Mouse (Mus musculus): ENCODE results near the gene Usp50.

The Usp50 gene

DNA sequence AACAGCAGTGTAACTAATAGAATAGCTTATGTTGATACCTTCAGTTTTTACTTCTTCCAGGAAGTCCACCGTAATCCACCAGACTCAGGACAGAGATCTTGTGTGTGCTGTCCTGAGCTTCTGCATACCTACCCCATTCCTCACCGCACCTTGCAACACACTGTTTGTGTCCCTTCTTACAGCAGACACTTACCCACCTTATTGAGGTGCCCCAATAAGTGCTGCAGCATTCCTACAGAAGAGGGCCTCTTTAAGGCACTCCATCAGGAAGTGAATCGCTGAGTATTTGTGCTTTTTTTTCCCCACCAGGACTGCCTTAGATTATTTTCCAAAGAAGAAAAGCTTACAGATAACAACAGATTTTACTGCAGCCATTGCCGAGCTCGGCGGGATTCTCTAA, 27.6 kb downstream of the Usp50 start:
- in situ Hi-C loops (cut with MboI, MseI), result no loop called here

DNA sequence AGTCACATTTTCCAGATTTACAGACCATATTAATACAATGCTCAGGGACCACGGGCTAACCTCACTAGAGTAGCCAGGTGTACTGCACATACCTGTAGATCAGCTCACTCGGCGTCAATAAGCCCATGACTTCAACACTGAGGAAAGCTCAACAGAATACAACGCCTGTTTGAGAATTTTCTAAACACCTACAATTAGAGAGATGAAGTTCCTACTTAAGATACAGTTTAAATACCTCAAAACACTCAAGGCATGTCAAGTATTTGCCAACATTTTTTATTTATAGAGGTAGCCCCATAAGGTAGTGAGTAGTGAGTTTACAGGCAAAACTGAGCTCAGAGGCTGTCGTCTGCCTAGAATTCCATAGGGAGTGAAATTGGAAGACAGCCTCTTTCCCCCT, 39.9 kb downstream of the Usp50 start:
- in situ Hi-C loops (cut with MboI, MseI), result no loop called here

DNA sequence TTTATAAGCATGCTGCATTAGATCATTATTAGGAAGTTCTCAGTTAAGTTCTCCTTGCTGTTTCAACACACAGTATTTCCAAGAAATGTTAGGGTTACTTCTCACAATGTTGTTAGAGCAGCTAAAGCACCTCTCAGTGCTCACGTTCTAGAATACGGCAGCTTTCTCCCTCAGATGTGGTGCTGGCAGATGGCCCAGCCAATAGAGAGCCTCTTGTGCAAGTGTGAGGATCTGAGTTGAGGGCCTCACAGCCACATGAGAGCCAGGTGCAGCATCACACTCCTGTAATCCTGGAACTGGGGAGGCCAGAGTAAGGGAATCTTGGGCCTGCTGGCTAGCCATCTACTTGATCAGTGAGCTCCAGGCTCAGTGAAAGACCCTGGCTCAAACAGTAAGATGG, 43.0 kb downstream of the Usp50 start:
- in situ Hi-C loops (cut with MboI, MseI), result no loop called here

DNA sequence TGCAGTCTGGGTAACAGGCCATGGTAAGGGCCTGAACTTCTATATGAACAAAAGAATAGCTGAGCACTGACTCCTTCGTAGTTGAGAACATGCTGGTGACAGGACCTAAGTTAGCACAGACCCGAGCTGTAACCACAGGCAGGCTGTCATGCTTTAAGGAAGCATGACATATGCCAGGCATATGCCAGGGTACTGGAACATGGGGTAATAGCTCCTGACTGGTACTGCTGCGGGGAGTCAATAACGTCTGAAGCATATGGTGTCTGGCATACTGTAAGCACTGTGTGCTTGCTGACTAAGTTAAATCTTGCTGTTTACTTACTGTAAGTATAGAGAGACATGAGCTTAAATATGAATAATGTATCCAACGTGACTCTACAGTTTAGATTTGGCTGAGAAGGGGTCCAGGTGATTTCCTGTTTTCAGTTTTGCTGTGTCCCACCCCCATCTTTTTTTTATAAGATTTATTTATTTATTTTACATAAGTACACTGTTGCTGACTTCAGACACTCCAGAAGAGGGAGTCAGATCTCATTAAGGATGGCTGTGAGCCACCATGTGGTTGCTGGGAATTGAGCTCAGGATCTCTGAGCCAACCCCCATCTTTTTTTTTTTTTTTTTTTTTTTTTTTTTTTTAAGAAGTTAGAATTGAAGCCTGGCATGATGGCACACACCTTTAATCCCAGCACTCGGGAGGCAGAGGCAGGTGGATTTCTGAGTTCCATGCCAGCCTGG, 47.8 kb downstream of the Usp50 start:
- in situ Hi-C loops (cut with MboI, MseI), result no loop called here

DNA sequence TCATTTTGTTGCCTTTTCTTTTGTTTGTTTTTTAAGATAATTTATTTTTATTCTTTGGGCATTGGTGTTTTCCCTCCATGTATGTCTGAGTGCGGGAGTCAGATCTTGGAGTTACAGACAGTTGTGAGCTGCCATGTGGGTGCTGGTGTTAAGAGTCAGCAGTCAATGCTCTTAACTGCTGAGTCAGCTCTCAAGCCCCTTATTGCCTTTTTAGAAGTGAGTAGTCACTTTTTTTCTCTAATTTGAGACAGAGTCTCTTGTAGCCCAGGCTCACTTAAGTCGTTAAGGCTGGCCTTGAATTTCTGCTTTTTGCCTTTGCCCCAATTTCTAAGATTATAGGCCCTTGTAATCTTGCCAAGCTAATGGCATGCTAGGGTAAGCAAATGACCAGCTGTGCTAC, 52.8 kb downstream of the Usp50 start:
- in situ Hi-C loops (cut with MboI, MseI), result no loop called here

DNA sequence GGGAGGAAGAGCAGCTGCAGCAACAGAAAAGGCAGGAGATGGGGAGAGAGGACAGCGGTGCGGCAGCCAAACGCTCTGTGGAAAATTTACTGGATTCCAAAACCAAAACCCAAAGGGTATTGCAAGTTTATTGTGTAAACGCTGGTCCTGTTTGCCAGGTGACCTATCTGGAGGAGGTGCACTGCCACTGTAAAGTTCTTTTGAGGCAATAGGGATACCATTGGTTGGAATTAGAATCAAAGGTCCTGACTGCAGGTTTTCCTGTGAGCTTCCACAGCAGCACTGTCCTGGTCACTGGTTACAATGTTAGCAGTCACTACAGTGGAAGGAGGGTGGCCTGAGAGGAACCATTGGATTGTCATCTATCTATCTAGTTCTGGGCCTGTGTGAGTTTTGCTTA, 54.1 kb downstream of the Usp50 start:
- in situ Hi-C loops (cut with MboI, MseI), result no loop called here

DNA sequence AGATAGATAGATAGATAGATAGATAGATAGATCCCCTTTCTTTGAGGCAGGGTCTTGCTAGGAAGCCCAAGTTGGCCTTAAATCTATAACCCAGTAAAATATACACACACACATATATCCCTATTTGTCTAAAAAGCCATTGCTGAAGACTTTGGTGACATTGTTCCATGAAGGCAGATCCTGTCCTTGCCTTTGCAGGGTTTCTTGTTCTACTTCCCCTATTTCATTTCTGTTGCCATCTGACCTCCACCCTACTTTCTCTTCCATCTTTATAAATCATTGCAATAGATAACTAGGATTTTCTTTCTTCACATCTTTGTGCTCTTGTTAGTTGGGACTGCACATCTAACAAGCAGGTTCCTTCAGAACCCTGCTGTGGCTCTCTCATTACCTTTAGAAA, 70.3 kb downstream of the Usp50 start:
- in situ Hi-C loops (cut with MboI, MseI), result no loop called here

DNA sequence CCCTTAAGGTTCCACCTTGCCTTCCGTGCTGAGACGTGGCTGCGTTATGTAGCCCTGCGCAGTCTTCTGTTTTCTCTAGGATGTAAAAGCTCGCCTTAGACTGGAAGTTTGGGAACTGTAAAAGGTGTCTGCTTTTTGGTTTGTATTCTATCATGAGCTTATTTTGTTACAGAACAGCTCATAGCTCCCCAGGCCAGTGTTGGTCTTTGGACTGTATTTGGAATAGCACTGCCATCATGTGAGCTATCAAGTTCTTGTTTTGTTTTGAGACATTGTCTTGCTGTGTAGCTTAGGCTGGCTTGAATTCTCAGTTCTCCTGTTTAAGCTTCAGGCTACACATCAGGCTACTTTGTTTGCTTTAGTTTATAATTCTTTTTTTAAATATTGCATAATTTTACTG, 70.7 kb downstream of the Usp50 start:
- in situ Hi-C loops (cut with MboI, MseI), result no loop called here

DNA sequence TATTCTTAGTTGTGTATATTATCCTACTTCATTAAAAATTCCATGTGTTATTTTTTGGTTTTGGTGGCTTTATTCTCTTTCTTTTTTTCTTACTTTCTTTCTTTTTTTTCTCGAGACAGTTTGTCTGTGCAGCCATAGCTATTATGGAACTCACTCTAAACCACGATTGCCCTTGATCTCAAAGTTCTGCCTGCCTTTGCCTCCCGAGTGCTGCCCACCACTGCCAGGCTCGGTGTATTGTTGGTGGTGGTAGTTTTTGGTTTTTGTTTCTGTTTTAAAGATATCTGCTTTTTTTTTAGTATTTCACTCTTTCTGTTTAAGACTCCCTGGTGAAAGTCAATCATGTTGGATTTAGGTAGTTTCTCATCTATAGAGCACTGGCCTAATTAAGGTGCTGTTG, 74.9 kb downstream of the Usp50 start:
- in situ Hi-C loops (cut with MboI, MseI), result no loop called here

DNA sequence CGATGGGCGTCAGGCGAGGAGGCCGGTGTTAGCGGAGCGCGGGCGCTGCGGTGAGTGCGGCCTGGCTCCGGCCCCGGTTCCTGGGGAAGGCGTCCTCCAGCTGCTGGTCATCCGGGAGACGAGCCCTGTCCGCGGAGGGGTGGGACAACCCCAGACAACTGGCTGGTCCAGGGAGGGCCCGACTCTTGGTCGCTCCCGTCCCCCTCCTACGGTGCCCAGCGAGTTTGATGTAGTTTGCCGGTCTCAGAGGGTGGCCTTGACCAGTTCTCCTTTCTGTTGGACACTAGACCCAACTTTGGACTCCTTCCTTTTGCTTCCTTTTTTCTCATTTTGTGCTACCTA, 75.9 kb downstream of the Usp50 start:
- in situ Hi-C loops (cut with MboI, MseI), result no loop called here

DNA sequence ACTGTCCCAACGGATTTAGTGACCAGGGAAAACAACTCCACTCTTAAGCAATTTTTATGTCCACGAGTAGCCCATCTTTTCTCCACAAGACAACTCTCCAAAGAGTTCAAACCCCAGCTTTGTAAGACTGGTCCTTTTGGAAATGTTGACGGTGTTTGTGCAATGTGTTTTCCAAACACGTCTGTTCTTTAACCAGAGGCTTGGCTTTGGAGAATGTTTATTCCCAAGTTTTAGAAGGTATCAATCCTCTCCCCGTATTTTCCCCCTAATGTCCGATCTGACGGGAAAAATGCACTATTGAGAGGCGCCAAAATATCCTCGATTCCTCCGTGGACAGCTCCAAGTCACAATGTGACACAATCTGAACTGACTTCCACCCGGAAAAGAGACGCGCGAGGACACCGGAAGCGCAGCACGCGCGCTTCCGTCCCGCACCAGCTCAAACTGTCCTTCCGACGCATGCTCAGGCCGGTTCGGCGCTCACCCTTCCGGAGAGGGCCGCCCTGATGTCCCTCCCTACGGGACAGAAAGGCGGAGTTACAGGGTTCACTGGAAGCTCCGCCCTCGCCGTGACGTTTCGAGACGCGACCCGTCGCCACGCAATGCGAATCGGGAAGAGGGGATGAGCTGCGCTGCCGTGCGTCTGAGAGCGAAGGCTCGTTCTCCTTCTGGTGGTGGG, 76.4 kb downstream of the Usp50 start, which contains the start of gene Usp8:
Usp8 (plus strand) TSS at position 570 of the 679 bp plus-strand sequence.
- in situ Hi-C loops (cut with MboI, MseI), result no loop called here

DNA sequence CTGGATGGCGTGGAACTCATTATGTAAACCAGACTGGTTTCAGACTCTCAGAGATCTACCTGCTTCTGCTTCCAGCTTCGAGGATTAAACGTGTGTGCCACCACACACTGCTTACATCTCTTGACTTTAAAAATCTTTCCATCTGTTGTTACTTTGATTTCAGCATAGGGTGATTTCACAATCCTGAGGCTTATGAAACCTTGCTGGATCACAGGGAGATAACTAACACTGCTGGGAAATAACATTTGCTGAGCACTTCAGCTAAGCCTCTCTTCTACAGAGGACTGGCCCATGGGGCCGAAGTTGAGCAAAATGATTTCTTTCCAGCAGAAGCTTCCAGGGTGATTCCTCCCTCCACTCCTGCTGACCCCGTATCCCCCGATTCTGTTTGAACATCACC, 88.0 kb downstream of the Usp50 start:
- in situ Hi-C loops (cut with MboI, MseI), result no loop called here

DNA sequence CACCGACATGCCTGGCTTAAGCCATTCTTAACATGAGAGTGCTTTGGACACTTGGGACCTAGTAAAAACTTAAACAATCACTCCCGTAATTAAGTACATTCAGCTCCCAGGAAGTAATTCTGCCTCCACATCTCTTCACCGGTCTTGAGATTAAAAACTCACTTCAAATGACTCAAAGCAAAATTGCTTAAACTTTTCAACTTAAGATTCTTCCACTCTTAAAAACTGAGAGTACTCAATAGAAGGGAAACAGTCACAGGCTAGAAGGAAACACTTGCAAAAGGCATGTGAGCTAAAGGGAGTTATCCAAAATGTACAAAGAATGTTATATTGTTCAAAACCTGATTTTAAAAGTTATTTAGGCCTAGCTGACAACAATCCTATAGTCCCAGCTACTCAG, 92.0 kb downstream of the Usp50 start:
- in situ Hi-C loops (cut with MboI, MseI), result no loop called here

DNA sequence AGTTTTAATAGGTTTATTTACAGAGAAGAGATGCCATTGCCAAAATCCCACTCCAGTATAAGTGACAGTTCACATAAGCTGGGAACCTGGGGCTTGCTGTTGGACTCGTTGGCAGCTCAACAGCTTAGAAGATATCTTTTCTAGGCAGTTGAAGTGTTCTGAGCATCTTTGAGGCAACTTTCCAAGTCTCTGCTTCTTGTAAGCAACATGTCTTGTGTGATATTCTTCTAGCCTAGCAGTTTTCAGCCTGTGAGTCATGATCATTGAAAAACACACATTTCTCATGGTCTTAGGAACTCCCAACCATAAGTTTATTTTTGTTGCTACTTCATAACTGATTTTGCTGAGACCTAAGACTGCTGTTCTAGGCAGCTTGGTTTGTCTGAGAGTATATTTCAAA, 100.3 kb downstream of the Usp50 start:
- in situ Hi-C loops (cut with MboI, MseI), result no loop called here

DNA sequence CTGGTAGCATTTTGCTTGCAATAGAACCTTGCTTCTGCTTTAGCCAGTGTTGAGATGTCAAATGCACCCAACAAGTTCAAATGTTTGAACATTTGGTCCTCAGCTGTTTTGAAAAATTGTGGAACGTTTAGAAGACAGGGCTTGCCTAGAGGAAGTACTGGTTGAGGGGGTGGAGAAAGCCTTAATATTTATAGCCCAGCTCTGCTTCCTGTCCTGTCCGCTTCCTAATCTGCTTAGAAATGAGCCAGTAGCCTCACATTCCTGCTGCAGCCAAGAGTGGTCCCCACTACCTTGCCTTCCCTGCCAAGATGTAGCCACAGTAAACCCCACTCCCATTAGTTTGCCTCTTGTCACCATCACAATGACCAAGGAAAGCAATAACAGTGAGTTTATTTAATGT, 100.9 kb downstream of the Usp50 start:
- in situ Hi-C loops (cut with MboI, MseI), result no loop called here

DNA sequence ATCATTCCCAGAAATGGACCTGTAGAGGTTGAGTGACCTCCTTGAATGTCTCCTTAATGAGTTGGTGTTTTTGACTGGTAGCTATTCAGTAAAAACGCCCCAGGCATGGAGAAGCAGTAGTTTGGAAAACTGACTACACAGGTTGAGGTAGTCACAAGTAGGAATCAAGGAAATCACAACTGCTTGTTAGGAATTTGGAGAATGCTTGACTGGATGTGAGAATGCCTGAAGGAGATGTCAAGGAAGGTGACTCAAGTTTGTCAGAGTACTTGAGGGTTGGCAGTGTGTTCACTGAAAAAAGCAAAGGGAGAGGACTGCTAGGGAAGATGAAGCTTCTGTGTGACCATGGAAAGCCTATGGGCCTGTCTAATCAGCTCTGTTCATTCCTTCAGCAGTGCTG, 105.9 kb downstream of the Usp50 start:
- in situ Hi-C loops (cut with MboI, MseI), result no loop called here

DNA sequence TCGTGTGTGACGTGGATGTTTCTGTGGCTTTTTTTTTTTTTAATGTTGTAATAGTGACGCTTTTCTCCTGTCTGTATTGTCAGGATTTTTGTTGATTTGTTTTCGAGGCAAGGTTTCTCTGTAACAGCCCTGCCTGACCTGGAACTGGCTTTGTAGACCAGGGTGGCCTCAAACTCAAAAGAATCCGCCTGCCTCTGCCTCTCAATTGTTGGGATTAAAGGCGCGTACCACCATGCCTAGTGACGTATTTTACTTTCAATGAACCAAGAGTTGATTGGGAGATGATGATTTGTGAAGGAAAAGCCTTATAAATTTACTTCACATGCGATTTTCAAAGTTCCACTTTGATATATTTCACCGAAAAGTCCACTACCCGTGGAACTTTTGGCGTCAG, 107.2 kb downstream of the Usp50 start, which contains the start of gene Gabpb1:
Gabpb1 (minus strand) TSS at position 216 of the 394 bp plus-strand sequence.
- in situ Hi-C loops (cut with MboI, MseI), result no loop called here

DNA sequence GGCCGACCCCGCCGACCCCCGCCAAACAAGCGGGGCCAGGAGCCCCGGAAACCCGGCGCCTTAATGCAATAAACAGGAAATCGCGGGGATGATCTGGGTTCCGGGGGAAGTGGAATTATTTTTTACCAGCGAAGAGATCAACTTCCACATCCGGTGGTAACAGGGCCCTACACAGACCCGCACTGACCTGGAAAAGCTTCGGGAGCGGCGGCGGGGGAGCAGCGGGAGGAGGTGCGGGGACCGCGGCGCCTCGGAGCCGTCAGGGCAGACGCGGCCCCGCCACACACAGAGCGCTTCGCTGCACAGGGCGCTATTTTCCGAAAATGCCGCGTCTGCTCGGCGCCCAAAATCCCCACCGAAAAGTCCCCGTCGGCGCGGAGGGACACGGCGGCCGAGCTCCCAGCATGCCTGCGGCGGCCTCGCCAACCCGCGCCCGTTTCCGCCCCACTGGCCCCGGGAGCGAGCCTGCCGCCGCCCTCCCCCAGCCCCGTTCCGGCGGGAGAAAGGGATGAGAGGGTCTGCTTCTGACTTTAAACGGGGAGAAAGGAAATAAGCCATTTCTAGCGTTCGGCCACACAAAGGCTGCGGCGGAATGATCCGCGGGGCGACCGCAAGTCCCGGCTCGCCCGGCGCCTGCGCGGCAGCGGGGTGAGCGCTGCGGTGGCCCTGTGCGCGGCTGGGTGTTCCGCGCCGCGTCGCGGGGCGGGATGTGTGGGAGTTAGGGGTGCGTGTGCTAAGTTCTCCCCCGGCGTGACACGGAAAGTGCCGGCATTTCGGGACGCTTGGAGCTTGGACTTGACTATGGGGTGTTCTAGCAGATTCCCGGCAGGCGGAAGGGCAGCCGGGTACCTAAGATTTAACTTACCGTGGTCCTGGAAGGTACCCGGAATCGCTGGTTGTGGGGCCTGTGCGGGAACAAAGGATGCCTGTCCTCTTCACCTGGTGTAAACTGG, 107.8 kb downstream of the Usp50 start:
- in situ Hi-C loops (cut with MboI, MseI), result no loop called here

DNA sequence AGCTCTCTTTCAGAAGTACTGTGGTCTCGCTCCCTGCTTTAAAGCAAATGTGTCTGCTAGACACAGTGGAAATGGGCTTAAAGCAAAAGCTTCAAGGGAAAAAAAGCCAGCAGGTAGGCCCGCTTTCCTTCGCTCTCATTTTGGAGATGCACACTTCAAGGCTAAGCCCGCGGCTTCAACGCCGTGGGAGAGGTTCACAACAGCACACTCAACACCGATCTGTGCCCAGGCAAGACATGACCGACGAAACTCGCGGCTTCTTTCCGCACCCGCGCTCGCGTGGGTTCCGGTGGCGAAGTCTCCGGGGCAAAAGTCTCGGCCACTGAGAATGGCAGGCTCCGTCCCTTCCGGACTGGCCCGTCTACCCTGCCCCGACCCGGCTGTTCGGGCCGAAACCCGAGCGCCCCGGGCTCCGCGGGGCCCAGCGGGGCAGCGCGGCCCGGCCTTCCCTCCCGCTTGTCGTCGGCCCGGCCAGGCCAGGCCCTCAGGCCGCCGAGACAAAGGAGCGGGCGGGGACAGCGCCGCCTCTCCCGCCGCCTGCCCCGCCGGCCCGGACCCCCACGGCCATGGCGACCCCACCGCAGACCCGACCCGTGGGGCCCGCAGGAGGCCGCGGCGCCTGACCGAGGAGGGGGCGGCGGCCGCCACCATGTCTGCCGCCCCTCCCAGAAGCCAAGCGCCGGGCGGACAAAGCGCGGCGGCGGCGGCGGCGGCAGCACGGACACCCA, 108.7 kb downstream of the Usp50 start:
- in situ Hi-C loops (cut with MboI, MseI), result no loop called here

DNA sequence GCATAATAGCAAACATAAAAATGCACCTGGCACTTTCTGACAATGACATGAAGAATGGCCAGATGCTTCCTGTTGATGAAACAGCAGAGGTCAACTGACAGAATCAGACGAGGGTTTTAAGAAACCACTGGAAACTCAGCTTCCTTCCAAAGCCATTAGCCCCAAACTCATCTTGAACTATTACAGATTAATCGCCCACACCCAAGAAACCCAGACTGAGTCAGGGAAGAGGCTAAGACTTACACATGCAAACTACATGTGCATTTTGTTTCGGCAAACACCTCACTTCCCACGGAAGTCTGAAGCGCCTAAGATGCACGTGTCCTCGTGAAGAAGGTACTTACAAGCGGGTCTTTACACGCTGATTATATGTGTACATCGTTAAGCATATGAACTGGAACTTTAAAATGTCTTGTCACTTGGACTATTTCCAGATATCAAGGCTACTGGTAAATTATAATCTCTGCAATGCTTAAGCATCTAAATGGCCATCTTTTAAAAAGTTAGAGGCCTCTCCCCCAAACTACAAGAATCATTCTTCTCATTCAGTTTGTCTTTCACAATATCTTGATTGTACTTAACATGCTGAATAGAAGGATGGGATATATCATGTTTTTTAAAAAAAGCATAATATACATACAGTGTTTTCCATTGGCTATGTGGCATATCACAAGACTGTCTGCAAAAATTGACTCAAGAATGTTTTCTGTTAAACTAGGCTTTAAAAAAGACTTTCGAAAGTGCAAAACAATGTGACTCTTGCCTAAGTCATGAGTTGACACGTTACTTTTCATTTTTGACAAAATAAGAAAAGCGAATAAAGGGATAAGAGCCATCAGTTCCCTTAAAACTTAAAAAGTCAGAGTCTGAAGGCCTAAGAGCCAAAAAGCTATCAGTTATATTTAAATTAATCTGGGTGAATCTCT, 109.7 kb downstream of the Usp50 start:
- in situ Hi-C loops (cut with MboI, MseI), result no loop called here

Data from regulatory T cell (primary cell).